Mouse (Mus musculus) liver, embryonic 12.5 days (tissue): Measurements from ENCODE around the gene Asb2. TPM values are rescaled to one million over a fixed set of nuclear protein-coding genes. Genes with fewer than 3 reads are reported as not detected.
A peak's percentile ranks its signal among the peaks of the same experiment; 100 is the strongest.

Source experiments
- ATAC-seq: fragments of 200-750 bp; cut with Nextera tagmentation; 2 replicates; pipeline ENCODE4 v1.8.0; 2017; ENCODE audit warnings: moderate number of reproducible peaks, mild to moderate bottlenecking, moderate library complexity
- H3K27ac ChIP-seq: fragments of 300-500 bp; sonication (generic); 2 replicates; pipeline ENCODE4 v1.5.1; 2016; ENCODE audit warnings: mild to moderate bottlenecking
- H3K27me3 ChIP-seq: fragments of 300-500 bp; sonication (generic); replicated peaks from 2 replicates; pipeline ENCODE4 v1.6.1; 2016; ENCODE audit warnings: mild to moderate bottlenecking, moderate library complexity
- H3K36me3 ChIP-seq: fragments of 300-500 bp; sonication (generic); 2 replicates; pipeline ENCODE4 v1.6.1; 2016; ENCODE audit warnings: mild to moderate bottlenecking, moderate library complexity
- H3K4me1 ChIP-seq: fragments of 300-500 bp; sonication (generic); 2 replicates; pipeline ENCODE4 v1.6.1; 2016
- H3K4me2 ChIP-seq: fragments of 300-500 bp; sonication (generic); 2 replicates; pipeline ENCODE4 v1.6.1; 2016; ENCODE audit warnings: mild to moderate bottlenecking, moderate library complexity
- H3K4me3 ChIP-seq: fragments of 300-500 bp; sonication (generic); 2 replicates; pipeline ENCODE4 v1.5.1; 2016; ENCODE audit warnings: mild to moderate bottlenecking, moderate library complexity
- H3K9ac ChIP-seq: fragments of 300-500 bp; sonication (generic); 2 replicates; pipeline ENCODE4 v1.6.1; 2016; ENCODE audit warnings: mild to moderate bottlenecking, moderate library complexity
- H3K9me3 ChIP-seq: fragments of 300-500 bp; sonication (generic); replicated peaks from 2 replicates; pipeline ENCODE4 v1.6.1; 2016; ENCODE audit warnings: mild to moderate bottlenecking, moderate library complexity
- WGBS: fragments of 180-500 bp; shearing (Covaris S2); methylation state at CpG from one replicate; pipeline ENCODE4 v1.1.7; 2016; ENCODE audit not compliant: insufficient replicate concordance; 5-methylcytosine and 5-hydroxymethylcytosine counted together
- polyA plus RNA-seq: library from polyadenylated mRNA; unstranded; fragments of >200 nt; fragmentation: Nextera tagmentation; extraction: Ambion mirVana; gene quantifications from 2 replicates; pipeline ENCODE4 v1.2.1, GENCODE M21; 2016

Gene Asb2
- polyA plus RNA-seq, 1 experiment from 2014 or later: 1.1 TPM

DNA sequence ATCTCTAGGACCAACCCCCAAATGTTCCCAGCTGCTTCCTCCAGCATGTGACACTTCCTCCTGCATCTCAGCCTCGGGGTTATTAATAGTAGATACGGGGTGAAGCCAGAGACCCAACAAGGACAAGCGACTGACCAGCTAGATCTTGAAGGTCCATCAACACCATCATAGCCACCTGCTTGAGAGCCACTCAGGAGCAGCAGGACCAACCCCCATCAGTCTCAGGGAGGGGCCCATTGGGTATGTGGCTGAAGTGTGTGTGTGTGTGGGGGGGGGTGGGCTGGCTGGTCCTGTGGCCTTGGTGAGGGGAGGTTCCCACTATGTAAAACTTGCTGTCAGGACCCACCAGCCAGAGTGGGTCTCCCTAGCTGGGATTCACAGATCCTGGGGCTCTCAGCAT is 19.0 kb downstream of the Asb2 start:
- no peaks in the 10 kb centered on the region for H3K4me1 ChIP-seq
- H3K27ac ChIP-seq: no peak overlapping the region
- WGBS: 34% methylated on average over 3 of the region's 3 CpGs
- H3K9me3 ChIP-seq: no peaks in the 10 kb centered on the region
- no peak overlapping the region for H3K9ac ChIP-seq
- no peak overlapping the region for H3K4me2 ChIP-seq
- no peaks in the 10 kb centered on the region for H3K27me3 ChIP-seq
- no peak overlapping the region for H3K4me3 ChIP-seq
- no peaks in the 10 kb centered on the region for H3K36me3 ChIP-seq
- no peak for ATAC-seq

DNA sequence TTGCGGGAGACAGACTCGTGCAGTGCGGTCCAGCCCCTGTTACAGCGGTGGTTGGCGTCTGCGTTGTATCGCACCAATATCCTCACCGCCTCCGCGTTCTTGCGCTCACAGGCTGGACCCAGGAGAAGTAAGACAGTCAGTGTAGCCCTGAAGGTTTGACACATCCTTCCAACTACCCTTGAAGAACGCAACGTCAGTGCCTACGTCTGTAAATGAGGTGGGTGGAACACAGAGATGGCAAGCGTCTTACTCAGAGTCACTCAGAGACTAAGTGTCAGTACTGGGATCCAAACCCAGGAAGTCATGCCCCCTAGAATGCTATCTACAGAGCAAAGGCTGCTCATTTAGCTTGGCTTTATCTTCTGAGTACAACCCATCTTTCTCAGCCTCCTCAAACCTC is 22.4 kb downstream of the Asb2 start:
- Histone ChIP-seq H3K4me1 (no peaks in the 10 kb centered on the region), H3K9ac (no peak overlapping the region), H3K4me3 (no peak overlapping the region), H3K36me3 (no peaks in the 10 kb centered on the region), H3K27me3 (no peaks in the 10 kb centered on the region), H3K27ac (no peak overlapping the region), H3K4me2 (no peak overlapping the region), H3K9me3 (no peaks in the 10 kb centered on the region)
- 78% methylated on average over 15 of the region's 15 CpGs for WGBS
- no peak for ATAC-seq

DNA sequence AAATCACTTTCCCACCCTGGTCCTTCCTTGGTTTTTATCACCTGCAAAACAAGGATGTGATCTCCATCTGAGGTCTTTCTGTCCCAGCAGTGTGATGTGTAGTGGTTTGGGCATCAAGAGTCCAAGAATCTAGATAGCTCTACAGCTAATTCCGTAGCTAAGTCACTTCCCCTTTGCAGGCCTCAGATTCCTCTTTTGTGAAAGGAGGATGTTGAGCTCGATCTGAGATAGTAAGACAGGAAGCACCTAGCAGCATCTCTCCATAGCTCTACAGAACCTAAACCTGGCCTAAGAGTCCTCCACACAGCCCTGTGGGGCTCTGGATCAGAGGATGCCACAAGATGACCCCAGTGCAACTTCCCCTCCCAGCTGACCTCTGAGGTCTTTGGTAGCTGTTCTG is 22.9 kb downstream of the Asb2 start:
- peak; percentile 31; the same call in 1 of the 2 replicates for ATAC-seq
- Histone ChIP-seq H3K9me3 (no peaks in the 10 kb centered on the region), H3K4me1 (no peaks in the 10 kb centered on the region), H3K4me2 (no peak overlapping the region), H3K27me3 (no peaks in the 10 kb centered on the region), H3K9ac (no peak overlapping the region), H3K27ac (no peak overlapping the region), H3K36me3 (no peaks in the 10 kb centered on the region), H3K4me3 (no peak overlapping the region)
- WGBS: 17% methylated on average over 2 of the region's 2 CpGs

DNA sequence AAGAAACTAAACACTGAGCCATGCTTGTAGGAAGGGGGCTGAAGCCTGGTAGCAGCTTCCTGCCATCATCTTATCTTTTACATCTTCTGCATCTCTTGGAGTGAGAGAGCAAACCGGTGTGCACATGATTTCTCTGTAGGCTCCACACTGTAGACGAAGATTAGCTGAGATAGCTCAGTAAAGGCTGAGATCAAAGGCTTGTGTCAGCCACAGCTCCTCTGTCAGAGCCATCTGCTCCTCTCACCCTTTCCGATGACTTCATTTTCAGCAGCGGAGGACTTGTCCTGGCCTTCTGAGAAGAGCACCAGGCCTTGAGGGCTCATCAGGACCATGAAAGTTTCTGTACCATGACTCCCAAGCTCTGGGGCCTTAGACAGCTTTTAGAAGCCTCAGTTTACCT is 24.3 kb downstream of the Asb2 start:
- Histone ChIP-seq H3K36me3 (no peaks in the 10 kb centered on the region), H3K27ac (no peak overlapping the region), H3K27me3 (no peaks in the 10 kb centered on the region), H3K4me3 (no peak overlapping the region), H3K4me2 (no peak overlapping the region), H3K4me1 (no peaks in the 10 kb centered on the region), H3K9me3 (no peaks in the 10 kb centered on the region), H3K9ac (no peak overlapping the region)
- ATAC-seq: no peak
- WGBS: 39% methylated on average over 4 of the region's 4 CpGs

DNA sequence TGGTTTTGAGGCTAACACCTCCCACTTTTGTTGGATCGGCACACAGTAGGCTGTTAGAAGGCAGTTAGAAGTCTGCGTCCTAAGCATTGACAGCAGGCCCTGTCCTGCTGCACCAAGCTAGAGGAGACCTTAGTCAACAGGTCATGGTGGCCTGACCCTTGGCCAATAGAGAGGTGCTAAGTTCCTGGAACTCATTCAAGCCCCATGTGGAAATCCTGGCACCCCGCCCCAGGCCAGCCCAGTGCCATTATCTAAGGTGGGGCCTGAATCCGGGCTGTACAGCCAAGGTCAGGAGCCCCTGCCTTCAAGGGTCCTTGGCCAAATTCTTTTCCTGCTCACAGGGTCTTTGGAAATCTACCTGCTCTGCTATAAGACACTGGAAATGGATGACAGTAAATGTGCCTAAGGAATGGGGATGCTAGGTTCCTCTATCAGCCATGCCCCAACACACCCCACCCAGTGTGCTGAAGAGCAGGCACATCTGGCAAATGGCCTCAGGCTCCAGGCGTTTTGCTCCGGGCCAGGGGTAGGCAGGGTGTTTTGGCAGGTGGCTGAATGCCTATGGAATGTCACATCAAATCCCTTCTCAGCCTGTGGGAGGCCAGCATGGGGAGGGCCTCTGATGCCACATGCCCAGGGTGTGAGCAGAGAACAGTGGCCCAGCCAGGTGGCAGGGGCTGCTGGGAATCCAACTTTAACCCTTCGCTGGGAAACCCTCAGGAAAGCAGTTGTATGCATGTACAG is 27.2 kb downstream of the Asb2 start:
- H3K27ac ChIP-seq: no peak overlapping the region
- H3K36me3 ChIP-seq: no peaks in the 10 kb centered on the region
- no peak overlapping the region for H3K9ac ChIP-seq
- no peak for ATAC-seq
- peaks cover 6% of the 10 kb centered on the region; the same call in 1 of the 2 replicates for H3K4me1 ChIP-seq
- no peak overlapping the region for H3K4me2 ChIP-seq
- H3K9me3 ChIP-seq: no peaks in the 10 kb centered on the region
- no peak overlapping the region for H3K4me3 ChIP-seq
- H3K27me3 ChIP-seq: peaks cover 19% of the 10 kb centered on the region
- 57% methylated on average over 7 of the region's 7 CpGs for WGBS

DNA sequence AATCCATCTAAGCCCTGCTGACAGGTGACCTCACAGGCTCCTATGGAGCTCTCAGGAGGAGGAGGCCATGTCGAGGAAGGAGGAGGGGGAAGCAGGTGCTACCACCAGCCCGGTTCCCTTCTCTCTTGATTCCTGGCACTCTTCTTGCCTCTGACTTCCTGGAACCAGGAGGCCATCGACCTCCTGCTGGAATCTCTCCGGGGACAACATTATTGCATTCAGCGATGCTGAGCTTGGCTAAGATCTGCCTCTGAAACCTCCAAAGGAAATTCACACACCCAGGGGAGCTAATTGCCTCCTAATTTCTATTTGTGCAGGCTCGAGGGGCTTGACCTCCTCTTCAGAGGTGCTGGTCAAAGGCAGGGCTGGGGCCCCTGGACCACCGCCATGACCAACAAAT is 28.7 kb downstream of the Asb2 start:
- no peak overlapping the region for H3K27ac ChIP-seq
- H3K9ac ChIP-seq: no peak overlapping the region
- no peak for ATAC-seq
- H3K4me2 ChIP-seq: no peak overlapping the region
- H3K9me3 ChIP-seq: no peaks in the 10 kb centered on the region
- no peak overlapping the region for H3K4me3 ChIP-seq
- 41% methylated on average over 7 of the region's 7 CpGs for whole genome bisulfite sequencing
- H3K4me1 ChIP-seq: peaks cover 6% of the 10 kb centered on the region; the same call in 1 of the 2 replicates
- no peaks in the 10 kb centered on the region for H3K36me3 ChIP-seq
- peaks cover 30% of the 10 kb centered on the region for H3K27me3 ChIP-seq

DNA sequence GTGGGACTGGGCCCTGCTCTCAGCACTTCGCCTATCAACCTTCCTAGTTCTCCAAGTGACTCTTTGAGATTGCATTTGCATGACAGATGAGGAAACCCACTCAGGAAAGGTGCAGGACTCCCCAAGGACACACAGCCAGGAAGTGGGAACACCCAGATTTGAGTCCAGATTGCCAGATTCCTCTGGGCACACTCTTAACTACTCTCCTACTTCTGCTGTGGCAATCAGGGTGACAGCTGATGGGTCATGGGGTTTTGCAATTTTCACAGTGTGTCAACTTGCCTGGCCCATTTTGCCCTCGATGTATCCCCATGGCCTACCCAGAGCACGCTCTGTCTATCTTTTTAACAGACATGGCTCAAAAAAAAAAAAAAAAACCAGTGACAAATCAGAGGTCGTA is 29.2 kb downstream of the Asb2 start:
- ATAC-seq: no peak
- Histone ChIP-seq H3K4me2 (no peak overlapping the region), H3K27ac (no peak overlapping the region), H3K4me3 (no peak overlapping the region), H3K4me1 (peaks cover 6% of the 10 kb centered on the region; the same call in 1 of the 2 replicates), H3K36me3 (no peaks in the 10 kb centered on the region), H3K9ac (no peak overlapping the region), H3K27me3 (peaks cover 30% of the 10 kb centered on the region), H3K9me3 (no peaks in the 10 kb centered on the region)
- 52% methylated on average over 4 of the region's 4 CpGs for WGBS

DNA sequence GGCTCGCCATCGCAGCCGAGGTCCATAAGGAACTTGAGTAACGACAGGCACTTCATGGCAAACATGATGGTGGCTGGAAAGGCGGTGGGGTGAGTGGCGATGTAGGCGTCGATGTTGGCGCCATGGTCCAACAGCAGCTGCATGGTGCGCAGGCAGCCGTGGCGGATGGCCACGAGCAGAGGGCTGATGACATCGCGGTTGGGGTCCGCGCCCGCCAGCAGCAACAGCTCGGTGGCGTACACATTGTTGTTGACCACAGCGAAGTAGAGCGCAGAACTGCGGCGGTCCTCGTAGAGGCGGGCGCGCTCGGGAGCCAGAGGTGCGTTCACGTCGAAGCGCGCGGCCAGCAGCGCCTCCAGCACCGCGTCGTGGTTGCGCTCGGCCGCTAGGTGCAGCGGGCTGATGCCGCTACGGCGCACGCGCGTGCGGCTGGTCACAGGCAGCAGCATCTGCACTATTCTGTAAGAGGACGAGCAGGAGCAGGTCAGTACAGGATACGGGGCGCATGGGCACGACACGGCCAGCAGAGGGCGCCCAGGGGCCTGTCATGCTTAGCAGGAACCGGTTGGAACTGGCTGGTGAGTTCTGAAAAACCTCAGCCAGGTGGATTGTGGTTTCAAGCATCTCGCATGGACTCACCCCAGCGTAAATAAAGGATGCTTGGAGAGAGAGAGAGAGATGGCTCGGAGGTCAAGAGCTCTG is 30.5 kb downstream of the Asb2 start:
- Histone ChIP-seq H3K27me3 (peaks cover 30% of the 10 kb centered on the region), H3K4me3 (peak overlapping the region; percentile 26), H3K4me2 (peak overlapping the region; percentile 59), H3K9me3 (no peaks in the 10 kb centered on the region), H3K4me1 (peaks cover 6% of the 10 kb centered on the region; the same call in 1 of the 2 replicates), H3K36me3 (no peaks in the 10 kb centered on the region), H3K27ac (no peak overlapping the region), H3K9ac (no peak overlapping the region)
- peak; percentile 73 for ATAC-seq
- 5% methylated on average over 60 of the region's 60 CpGs for WGBS

DNA sequence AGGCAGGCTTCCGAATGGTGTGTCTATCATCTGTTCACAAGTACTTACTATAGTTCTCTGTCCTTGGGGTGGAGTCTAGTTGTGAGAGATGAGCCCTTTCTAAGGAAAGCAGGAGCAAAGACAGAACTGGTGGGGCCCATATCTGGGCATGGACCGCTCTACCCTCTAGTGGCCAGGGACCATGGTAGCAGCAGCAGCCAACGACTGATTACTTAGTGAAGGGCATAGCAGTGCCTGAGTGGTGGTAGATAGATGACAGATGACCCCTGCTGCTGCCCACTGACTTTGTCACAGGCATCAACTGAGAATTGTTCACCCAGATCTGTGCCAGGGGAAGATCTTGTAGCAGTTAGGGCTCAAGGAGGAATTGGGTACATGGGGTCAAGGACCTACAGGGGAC is 33.0 kb downstream of the Asb2 start:
- Histone ChIP-seq H3K4me2 (no peak overlapping the region), H3K27me3 (peaks cover 30% of the 10 kb centered on the region), H3K9me3 (no peaks in the 10 kb centered on the region), H3K9ac (no peak overlapping the region), H3K36me3 (no peaks in the 10 kb centered on the region), H3K4me3 (no peak overlapping the region), H3K27ac (no peak overlapping the region), H3K4me1 (peaks cover 6% of the 10 kb centered on the region; the same call in 1 of the 2 replicates)
- 24% methylated on average over 3 of the region's 3 CpGs for WGBS
- ATAC-seq: no peak

DNA sequence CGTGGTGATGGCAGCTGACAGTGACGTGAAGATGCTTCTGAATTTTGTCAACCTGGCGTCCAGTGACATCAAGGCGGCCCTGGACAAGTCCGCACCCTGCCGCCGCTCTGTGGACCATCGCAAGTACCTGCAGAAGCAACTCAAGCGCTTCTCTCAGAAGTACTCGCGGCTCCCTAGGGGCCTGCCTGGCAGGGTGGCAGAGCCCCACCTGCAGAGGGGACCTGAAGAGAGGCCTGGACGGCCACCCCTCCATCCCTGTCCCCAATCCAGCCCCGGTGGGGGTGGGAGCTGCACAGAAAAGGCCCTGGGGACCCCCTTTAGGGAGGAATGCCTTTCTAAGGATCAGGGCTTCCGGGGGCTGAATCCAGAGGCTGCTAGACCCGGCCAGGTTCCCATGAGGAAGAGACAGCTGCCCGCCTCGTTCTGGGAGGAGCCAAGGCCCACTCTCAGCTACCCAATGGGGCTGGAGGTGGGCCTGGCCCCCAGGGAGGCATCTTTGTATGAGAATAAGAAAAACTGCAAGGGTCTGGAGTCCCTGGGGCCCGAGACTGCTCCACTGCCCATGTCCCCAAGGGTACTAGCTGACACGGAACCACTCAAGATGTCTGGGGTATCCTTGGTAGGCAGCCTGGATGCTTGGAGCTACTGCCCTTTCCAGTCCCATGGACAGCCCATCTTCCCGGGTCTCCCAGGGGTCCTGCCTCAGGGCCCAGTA is 39.8 kb downstream of the Asb2 start:
- WGBS: 34% methylated on average over 20 of the region's 20 CpGs
- Histone ChIP-seq H3K4me1 (no peaks in the 10 kb centered on the region), H3K27me3 (peaks cover 53% of the 10 kb centered on the region)

DNA sequence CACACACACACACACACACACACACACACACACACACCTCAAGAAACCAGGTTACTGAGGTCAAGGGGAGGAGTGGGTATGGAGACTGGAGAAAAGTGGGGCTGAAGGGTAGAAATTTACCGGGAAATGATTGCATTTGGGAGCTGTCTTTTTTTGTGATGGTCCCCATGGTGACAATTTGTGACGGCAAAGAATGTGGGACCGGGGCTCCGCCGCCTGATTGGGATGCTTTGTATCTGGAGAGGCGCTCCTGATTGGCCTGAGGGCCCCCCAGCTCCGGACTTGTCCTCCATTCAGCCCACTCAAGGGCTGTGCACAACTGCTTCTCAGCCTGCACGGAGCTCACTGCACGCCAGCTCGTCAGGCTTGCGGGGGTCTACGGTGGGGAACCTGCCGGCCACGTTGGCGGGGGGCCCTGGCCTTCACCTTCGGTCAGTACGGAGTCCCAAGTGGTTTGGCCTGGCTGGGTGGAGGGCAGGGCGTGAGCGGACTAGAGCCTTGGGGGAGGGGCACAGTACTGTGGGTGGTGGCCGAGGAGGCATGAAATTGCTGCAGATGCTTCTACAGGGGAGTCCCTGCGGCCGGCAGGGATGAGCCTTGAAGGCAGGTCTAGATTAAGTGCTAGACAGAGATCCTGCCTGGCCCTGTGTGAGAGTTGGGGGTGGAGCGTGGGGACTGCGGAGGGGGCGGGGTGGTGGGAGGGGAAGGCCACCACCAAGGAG is 41.0 kb downstream of the Asb2 start:
- 0 out of 2 replicates have a peak, but pooled peaks cover 7% of the 10 kb centered on the region for H3K9me3 ChIP-seq
- 12% methylated on average over 25 of the region's 25 CpGs for WGBS
- no peaks in the 10 kb centered on the region for H3K4me1 ChIP-seq
- H3K4me2 ChIP-seq: peak overlapping the region; percentile 33; the same call in 1 of the 2 replicates
- no peak overlapping the region for H3K9ac ChIP-seq
- no peak overlapping the region for H3K27ac ChIP-seq
- H3K36me3 ChIP-seq: no peaks in the 10 kb centered on the region
- ATAC-seq: no peak
- peaks cover 53% of the 10 kb centered on the region for H3K27me3 ChIP-seq
- H3K4me3 ChIP-seq: no peak overlapping the region

More for the DNA sequence above, 39.8 kb downstream of the Asb2 start:
- H3K4me2 ChIP-seq: no peak overlapping the region
- no peak overlapping the region for H3K9ac ChIP-seq
- no peak for ATAC-seq
- no peaks in the 10 kb centered on the region for H3K36me3 ChIP-seq
- H3K27ac ChIP-seq: no peak overlapping the region
- H3K4me3 ChIP-seq: no peak overlapping the region
- no peaks in the 10 kb centered on the region for H3K9me3 ChIP-seq
